Mouse (Mus musculus): ENCODE data around the gene Samd4b.

Gene Samd4b

DNA sequence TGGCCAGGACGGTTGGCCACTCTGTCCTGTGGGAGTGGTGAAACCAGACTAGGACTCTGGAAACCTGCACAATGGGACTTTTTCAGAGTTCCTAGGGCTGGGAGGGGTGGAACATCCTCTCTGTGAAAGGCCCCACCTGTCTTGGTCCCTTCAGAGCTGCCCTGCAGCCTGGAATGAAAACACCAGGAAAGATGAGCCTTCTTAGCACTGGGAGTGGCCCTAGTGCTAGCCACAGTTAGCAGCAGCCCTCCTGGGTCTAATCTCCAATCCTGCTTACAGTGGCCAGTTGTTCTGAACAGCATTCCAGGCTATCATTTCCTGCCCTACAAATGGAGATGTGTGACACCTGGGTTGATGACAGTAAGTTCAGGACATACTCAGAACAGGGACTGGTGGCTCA lies 6.1 kb downstream of the Samd4b start:
- in situ Hi-C loops (cut with MboI, MseI), result loop anchor here (5.0 kb wide), 1 partner anchor 140 kb away; the partner anchor contains the start of gene Lrfn1

GRCm38 (mm10) chr7:28587644-28588043 lies 10.3 kb downstream of the Samd4b start:
- in situ Hi-C loops (cut with MboI, MseI), result no loop called here

- in situ Hi-C loops (cut with MboI, MseI), result no loop called here
These were observed 11.1 kb downstream of the Samd4b start for GRCm38 (mm10) chr7:28586663-28587411.

DNA sequence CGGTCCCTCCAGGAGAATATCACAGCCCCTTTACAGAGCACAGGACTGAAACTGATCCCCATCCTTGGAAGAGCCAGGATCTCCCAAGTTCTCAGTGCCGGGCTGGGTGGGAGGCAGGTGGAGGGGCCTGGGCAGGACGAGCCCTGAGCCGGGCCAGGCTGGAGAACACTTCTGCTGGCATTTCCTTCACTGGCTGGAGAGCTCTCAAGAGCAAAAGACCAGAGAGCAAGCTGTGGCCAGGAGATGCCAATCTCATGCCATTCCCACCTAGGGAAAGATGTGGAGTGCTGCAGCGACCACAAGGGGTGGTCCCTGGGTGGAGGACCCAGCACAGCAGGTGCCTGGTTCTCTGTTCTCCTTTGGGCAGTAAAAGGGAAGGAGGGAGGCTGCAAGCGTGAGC lies 12.9 kb downstream of the Samd4b start:
- in situ Hi-C loops (cut with MboI, MseI), result no loop called here

DNA sequence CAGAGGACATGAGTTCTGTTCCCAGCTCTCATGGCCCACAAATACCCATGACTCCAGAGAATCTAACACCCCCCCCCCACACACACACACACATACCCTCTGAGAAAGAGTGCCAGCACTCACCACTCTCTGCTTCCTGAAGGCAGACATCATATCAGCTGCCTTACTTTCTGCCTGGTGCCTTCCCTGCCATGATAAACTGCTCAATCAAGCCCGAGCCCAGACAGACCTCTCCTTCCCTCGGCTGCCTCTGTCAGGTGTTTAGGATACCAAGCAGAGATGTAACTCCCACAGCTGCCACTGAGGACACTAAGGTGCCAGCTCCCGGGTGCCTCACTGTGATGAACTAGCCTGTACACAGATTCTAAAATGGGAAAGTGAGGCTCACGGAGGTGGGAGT lies 13.5 kb downstream of the Samd4b start:
- in situ Hi-C loops (cut with MboI, MseI), result no loop called here

- in situ Hi-C loops (cut with MboI, MseI), result no loop called here
These were observed 14.2 kb downstream of the Samd4b start for GRCm38 (mm10) chr7:28583570-28584344.

GRCm38 (mm10) chr7:28582841-28583240 lies 15.1 kb downstream of the Samd4b start:
- in situ Hi-C loops (cut with MboI, MseI), result no loop called here

GRCm38 (mm10) chr7:28581721-28582120 lies 16.2 kb downstream of the Samd4b start:
- in situ Hi-C loops (cut with MboI, MseI), result no loop called here

DNA sequence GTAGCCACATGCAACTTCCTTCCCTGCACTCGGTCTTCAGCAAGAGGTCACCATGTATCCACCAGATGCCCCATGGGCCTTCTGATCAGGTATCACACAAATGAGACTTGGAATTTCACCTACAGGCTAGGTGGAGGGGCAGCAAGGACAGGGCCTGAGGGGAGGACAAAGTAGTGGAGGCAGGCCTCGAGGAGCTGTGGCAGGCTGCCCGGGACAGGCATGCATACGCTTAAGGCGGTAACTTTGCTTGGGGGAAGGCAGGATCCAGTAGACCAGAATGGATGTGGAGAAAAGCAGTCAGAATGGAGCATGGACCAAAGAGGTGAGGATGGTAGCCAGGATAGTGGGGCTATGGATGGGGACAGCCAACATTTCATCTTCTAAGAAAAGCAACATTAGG lies 18.1 kb downstream of the Samd4b start:
- in situ Hi-C loops (cut with MboI, MseI), result no loop called here

GRCm38 (mm10) chr7:28578543-28579053 lies 19.3 kb downstream of the Samd4b start:
- in situ Hi-C loops (cut with MboI, MseI), result no loop called here

GRCm38 (mm10) chr7:28577826-28578542 lies 20.0 kb downstream of the Samd4b start:
- in situ Hi-C loops (cut with MboI, MseI), result no loop called here

DNA sequence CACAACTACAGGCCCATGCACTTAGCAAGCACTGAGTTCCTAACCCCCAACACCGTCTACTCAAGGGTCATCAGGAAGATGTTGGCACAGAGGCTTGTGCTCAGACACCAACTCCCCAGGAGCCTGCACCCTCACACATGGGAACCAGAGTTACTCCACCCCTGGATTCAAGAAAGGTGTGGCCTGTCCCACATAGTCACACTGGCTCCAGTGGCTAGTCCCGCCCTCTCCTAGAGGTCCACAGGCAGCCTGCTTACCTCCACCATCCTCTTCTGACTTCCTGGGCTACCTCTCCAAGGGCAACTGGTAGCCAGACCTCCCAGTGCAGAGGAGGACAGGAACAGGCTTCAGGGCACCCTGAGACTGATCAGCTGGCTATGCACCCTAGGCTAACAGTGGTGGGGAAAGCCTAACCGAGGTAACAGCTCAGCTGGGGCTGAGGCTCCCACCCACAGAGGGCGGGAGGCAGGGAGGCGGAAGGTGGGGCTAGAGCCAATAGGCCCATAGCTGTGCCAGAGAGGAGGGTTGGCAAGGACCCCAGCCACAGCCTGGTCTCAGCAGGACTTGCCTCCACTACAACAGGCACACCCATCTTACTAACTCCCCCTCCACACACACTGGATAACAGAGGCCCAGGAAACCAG lies 21.6 kb downstream of the Samd4b start:
- in situ Hi-C loops (cut with MboI, MseI), result no loop called here

GRCm38 (mm10) chr7:28575597-28575996 lies 22.3 kb downstream of the Samd4b start:
- in situ Hi-C loops (cut with MboI, MseI), result no loop called here

- in situ Hi-C loops (cut with MboI, MseI), result no loop called here
These were observed 24.7 kb downstream of the Samd4b start for GRCm38 (mm10) chr7:28573236-28573635.

GRCm38 (mm10) chr7:28572689-28573088 lies 25.3 kb downstream of the Samd4b start:
- in situ Hi-C loops (cut with MboI, MseI), result no loop called here

- in situ Hi-C loops (cut with MboI, MseI), result no loop called here
These were observed 26.8 kb downstream of the Samd4b start for GRCm38 (mm10) chr7:28570982-28571682.

DNA sequence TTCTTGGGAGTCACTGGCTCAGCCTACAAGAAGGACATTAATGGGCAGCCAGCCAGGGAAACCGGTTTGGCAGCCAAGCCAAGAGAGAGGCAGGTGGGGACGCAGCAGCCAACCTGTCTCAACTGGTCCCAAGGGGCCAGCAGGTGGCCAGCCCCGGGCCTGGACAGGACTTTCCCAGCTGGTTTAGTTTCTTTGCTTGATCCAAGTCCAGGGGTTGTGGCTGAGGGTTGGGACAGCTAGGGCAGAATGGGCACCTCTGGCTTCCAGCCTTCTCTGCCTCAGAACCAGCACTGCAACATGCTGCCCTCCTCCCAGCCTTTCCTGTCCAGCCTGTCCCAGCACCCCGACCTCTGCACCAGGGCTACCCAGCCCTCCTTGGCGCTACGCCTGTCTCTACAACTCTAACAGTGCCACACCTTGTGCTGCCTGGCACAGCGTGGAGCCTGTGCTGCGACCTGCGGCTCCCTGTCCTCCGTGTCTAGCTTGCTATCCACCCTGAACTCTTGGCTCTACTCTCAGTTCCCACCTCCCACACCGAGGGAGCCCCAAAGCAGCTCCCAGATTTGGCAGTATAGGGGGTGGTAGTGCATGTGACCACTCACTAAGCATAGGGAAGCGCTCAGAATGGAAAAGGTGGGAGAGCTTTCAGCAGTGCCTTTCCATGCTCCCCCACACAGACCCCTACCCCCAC lies 27.5 kb downstream of the Samd4b start:
- in situ Hi-C loops (cut with MboI, MseI), result no loop called here

DNA sequence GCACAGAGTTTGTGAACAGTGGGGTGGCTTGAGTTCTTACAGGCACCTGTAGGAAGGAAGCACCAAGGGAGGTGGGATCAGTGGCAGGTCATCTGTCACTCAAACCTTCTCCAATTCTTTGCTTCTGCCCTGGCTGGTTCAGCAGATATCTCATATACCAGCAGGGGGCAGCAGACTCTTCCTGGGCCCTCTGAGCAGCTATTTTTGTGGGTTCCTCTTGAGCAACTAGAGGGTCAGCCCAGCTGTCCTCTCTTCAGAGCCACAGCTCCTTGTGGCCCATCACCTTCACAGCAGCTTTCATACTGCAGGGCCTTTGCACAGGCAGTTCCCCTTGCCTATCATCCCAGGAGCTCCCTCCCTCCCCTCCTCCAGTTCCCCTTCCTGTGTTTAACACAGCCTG lies 29.7 kb downstream of the Samd4b start:
- in situ Hi-C loops (cut with MboI, MseI), result no loop called here

- in situ Hi-C loops (cut with MboI, MseI), result no loop called here
These were observed 30.4 kb downstream of the Samd4b start for GRCm38 (mm10) chr7:28567539-28567938.

GRCm38 (mm10) chr7:28565407-28565806 lies 32.5 kb downstream of the Samd4b start:
- in situ Hi-C loops (cut with MboI, MseI), result no loop called here

Data from T-helper 1 cell (primary cell).